Mouse (Mus musculus): ENCODE measurements at regions not wholly inside any gene's neighbourhood (a gene's known extent, or its start where the extent isn't known, plus 50 kb on each side); places are given as distances from the start of the nearest gene placed in this dataset.

GRCm38 (mm10) chr15:93961950-93962349 is 366.3 kb upstream of the Prickle1 start:
- DNase-seq (ENCODE audit: low spot score): no peak

- no peak for DNase-seq (ENCODE audit: low spot score)
These were observed 364.2 kb upstream of the Prickle1 start for GRCm38 (mm10) chr15:93959931-93960330.

- no peak for DNase-seq (ENCODE audit: low spot score)
These were observed 362.4 kb upstream of the Prickle1 start for GRCm38 (mm10) chr15:93958086-93958485.

- no peak for DNase-seq (ENCODE audit: low spot score)
These were observed 361.1 kb upstream of the Prickle1 start for GRCm38 (mm10) chr15:93956801-93957200.

- no peak for DNase-seq (ENCODE audit: low spot score)
These were observed 357.9 kb upstream of the Prickle1 start for GRCm38 (mm10) chr15:93953548-93953947.

GRCm38 (mm10) chr15:93950441-93950840 is 354.8 kb upstream of the Prickle1 start:
- DNase-seq (ENCODE audit: low spot score): no peak

GRCm38 (mm10) chr15:93948902-93949301 is 353.2 kb upstream of the Prickle1 start:
- no peak for DNase-seq (ENCODE audit: low spot score)

- DNase-seq (ENCODE audit: low spot score): no peak
These were observed 347.9 kb upstream of the Prickle1 start for GRCm38 (mm10) chr15:93943545-93943944.

- no peak for DNase-seq (ENCODE audit: low spot score)
These were observed 337.3 kb upstream of the Prickle1 start for GRCm38 (mm10) chr15:93932971-93933496.

- no peak for DNase-seq (ENCODE audit: low spot score)
These were observed 331.2 kb upstream of the Prickle1 start for GRCm38 (mm10) chr15:93926842-93927241.

- DNase-seq (ENCODE audit: low spot score): no peak
These were observed 330.6 kb upstream of the Prickle1 start for GRCm38 (mm10) chr15:93926262-93926661.

GRCm38 (mm10) chr15:93921457-93922234 is 326.0 kb upstream of the Prickle1 start:
- DNase-seq (ENCODE audit: low spot score): no peak

- no peak for DNase-seq (ENCODE audit: low spot score)
These were observed 325.3 kb upstream of the Prickle1 start for GRCm38 (mm10) chr15:93920996-93921395.

GRCm38 (mm10) chr15:93919577-93919976 is 323.9 kb upstream of the Prickle1 start:
- DNase-seq (ENCODE audit: low spot score): no peak

GRCm38 (mm10) chr15:93916856-93917255 is 321.2 kb upstream of the Prickle1 start:
- no peak for DNase-seq (ENCODE audit: low spot score)

- no peak for DNase-seq (ENCODE audit: low spot score)
These were observed 317.8 kb upstream of the Prickle1 start for GRCm38 (mm10) chr15:93913462-93913861.

- no peak for DNase-seq (ENCODE audit: low spot score)
These were observed 317.4 kb upstream of the Prickle1 start for GRCm38 (mm10) chr15:93913041-93913440.

GRCm38 (mm10) chr15:93910981-93911431 is 315.3 kb upstream of the Prickle1 start:
- DNase-seq (ENCODE audit: low spot score): no peak

GRCm38 (mm10) chr15:93910158-93910557 is 314.5 kb upstream of the Prickle1 start:
- no peak for DNase-seq (ENCODE audit: low spot score)

- DNase-seq (ENCODE audit: low spot score): no peak
These were observed 308.2 kb upstream of the Prickle1 start for GRCm38 (mm10) chr15:93903671-93904603.

- no peak for DNase-seq (ENCODE audit: low spot score)
These were observed 287.1 kb upstream of the Prickle1 start for GRCm38 (mm10) chr15:93882826-93883225.

- DNase-seq (ENCODE audit: low spot score): no peak
These were observed 285.6 kb upstream of the Prickle1 start for GRCm38 (mm10) chr15:93881276-93881675.

GRCm38 (mm10) chr15:93880302-93880701 is 284.6 kb upstream of the Prickle1 start:
- no peak for DNase-seq (ENCODE audit: low spot score)

All from lung, postnatal 25 days (tissue).